Mouse (Mus musculus) megakaryocyte, embryonic 14.5 days (primary cell): ENCODE measurements around the gene Ovol3. TPM values are rescaled to one million over a fixed set of nuclear protein-coding genes. Genes with fewer than 3 reads are reported as not detected.

ENCODE experiments used
- H3K27me3 ChIP-seq: replicated peaks from 2 replicates; pipeline ENCODE3; 2012; ENCODE audit warnings: inconsistent platforms
- H3K36me3 ChIP-seq: replicated peaks from 2 replicates; pipeline ENCODE3; 2012; ENCODE audit warnings: low read length, inconsistent platforms, mixed read lengths
- H3K4me1 ChIP-seq: 2 replicates; pipeline ENCODE4 v1.6.1; 2012; ENCODE audit warnings: inconsistent platforms
- H3K4me3 ChIP-seq: replicated peaks from 2 replicates; pipeline ENCODE3; 2012; ENCODE audit warnings: moderate library complexity, mild to moderate bottlenecking, inconsistent platforms
- H3K9me3 ChIP-seq: 2 replicates; pipeline ENCODE4 v1.6.1; 2012; ENCODE audit warnings: inconsistent platforms
- FLI1 ChIP-seq: IDR thresholded peaks from 2 replicates; pipeline ENCODE4 v1.6.1; 2012; ENCODE audit warnings: low read length, inconsistent platforms, mixed read lengths
- GATA1 ChIP-seq: IDR thresholded peaks from 3 replicates; pipeline ENCODE4 v1.6.1; 2012; ENCODE audit warnings: mixed read lengths, low read length, inconsistent platforms, borderline replicate concordance
- polyA plus RNA-seq: library from polyadenylated mRNA; stranded (reverse); fragments of >175 nt; gene quantifications from 2 replicates; pipeline ENCODE4 v1.2.3, GENCODE M21; 2012; ENCODE audit warnings: low replicate concordance; ENCODE audit not compliant: insufficient read depth

The Ovol3 gene
- polyA plus RNA-seq, 1 experiment = not detected

DNA sequence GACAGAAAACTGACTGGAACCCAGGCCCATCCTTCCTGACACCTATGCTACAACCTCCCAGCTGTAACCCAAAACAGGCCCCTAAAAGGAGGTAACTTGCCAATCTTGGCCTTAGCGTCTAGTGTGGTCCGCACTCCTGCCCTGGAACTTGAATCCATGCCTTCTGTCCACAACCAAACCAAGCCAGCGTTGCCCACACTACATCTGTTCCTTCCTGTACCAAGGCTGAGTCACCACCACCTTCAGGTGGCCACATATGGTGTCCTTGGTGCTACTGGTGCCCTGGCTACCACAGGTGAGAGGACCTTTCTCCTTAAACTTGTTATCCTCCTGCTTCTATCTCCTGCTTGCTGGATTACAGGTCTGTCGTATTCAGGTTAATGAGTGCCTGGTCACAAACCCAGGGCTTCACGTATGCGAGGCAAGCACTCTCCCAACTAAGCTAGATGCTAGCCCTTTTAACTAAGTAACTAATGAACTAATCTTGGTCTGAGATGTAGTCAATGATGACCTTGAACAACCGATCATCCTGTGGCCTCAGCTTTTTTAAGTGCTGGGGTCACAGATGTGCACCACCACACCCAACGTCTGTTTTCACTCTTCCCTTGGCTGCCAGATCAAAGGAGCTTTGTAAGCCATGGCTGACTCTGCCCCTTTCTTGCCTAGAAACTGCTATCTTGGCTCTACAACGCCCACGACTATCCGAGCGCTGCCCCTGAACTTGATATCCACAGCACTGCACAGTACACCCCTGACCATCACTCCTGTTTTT is 47.0 kb downstream of the Ovol3 start:
- no peak for TF ChIP-seq GATA1
- no peak for TF ChIP-seq FLI1
- H3K4me1 ChIP-seq = peaks cover 48% of the 10 kb centered on the region

DNA sequence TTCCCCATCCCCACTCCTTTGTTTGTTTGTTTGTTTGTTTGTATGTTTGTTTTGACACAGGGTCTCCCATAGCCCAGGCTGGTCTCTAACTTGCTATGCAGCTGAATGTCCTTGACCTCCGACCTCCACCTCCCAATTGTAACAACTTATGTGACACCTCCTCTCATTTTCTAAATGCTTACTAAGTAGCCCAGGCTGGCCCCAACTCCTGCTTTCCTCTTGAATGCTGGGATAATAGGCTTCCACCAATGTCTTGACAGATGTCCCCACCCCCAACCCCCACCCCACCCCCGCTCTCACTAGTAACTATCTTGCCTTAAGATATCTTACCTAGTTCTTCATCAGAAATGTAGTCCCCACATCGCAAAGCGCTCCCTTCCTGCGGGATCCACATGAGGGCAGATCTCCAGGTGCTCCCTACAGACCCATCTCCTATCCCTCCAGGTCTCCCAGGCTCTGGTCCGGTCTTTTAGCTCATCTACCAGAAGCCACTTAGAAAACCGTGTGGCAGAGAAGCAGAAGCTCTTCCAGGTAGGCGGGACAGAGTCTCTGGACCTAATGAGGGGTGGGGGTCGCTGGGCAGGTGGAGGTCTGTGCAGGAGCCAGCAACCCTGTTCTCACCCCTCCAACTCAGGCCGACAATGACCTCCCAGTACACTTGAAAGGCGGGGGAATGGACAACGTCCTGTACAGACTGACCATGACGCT is 50.7 kb downstream of the Ovol3 start:
- H3K27me3 ChIP-seq = no peaks in the 10 kb centered on the region
- H3K9me3 ChIP-seq = no peaks in the 10 kb centered on the region
- peak overlapping the region; percentile 86 for H3K4me3 ChIP-seq
- peaks cover 38% of the 10 kb centered on the region for H3K4me1 ChIP-seq
- TF ChIP-seq FLI1 (no peak), GATA1 (no peak)
- H3K36me3 ChIP-seq = peaks cover 63% of the 10 kb centered on the region

More for the DNA sequence above, 47.0 kb downstream of the Ovol3 start:
- Histone ChIP-seq H3K9me3 (no peaks in the 10 kb centered on the region), H3K4me3 (peak overlapping the region; percentile 6), H3K27me3 (no peaks in the 10 kb centered on the region), H3K36me3 (peaks cover 90% of the 10 kb centered on the region)

DNA sequence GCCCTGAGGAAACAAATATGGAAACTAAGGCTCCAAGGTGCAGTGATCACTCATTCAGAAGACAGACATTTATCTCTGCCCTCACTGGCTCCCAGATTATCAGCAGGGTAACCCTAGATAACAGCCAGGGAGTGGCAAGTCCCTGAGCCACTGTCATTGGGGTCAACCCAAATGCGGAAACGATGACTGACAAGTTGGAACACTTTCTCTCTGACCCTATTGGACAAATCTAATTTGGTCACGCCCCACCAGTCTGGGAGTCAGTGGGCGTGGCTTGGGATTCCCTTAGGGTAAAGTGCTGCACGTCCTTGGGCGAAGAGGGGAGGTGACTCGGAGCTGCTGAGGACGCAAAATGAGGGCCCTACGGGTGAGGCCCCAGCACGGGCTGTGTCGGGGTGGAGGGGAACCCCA is 51.6 kb downstream of the Ovol3 start, which contains the start of gene Cox7a1:
Gene Cox7a1, plus strand, starts transcription at position 266 of the 411 bp plus-strand sequence.
- H3K27me3 ChIP-seq = no peaks in the 10 kb centered on the region
- peak within 1 kb of the TSS; percentile 86 for H3K4me3 ChIP-seq
- peaks cover 56% of the 10 kb centered on the region for H3K36me3 ChIP-seq
- TF ChIP-seq FLI1 = no peak
- TF ChIP-seq GATA1 = peak; percentile 13; the same call in 1 of the 3 replicates
- no peaks in the 10 kb centered on the region for H3K9me3 ChIP-seq
- peaks cover 38% of the 10 kb centered on the region for H3K4me1 ChIP-seq

Other genes with a start within 250 kb of the Ovol3 start
- gene Zfp14, start 184.3 kb downstream of the Ovol3 start, polyA plus RNA-seq = not detected in 2 replicates
- gene Zfp82, start 162.8 kb downstream of the Ovol3 start, polyA plus RNA-seq = 0.21 TPM in 1 of 2 replicates, not detected in the other
- gene Gm26920, start 145.3 kb downstream of the Ovol3 start, polyA plus RNA-seq = not detected in 2 replicates
- 0.37 TPM in 1 of 2 replicates, not detected in the other for gene Zfp566, start 145.2 kb downstream of the Ovol3 start, polyA plus RNA-seq
- gene Zfp260, start 140.9 kb downstream of the Ovol3 start, polyA plus RNA-seq = 0.26 TPM in 1 of 2 replicates, not detected in the other
- gene Zfp382, start 113.8 kb downstream of the Ovol3 start, polyA plus RNA-seq = not detected in 2 replicates
- gene Zfp146, start 66.0 kb downstream of the Ovol3 start, polyA plus RNA-seq = 2.6 TPM in 1 of 2 replicates, not detected in the other
- gene Cox7a1, start 51.6 kb downstream of the Ovol3 start, polyA plus RNA-seq = 2.4 TPM in 1 of 2 replicates, not detected in the other
- 122 and 208 TPM in 2 replicates for gene Capns1, start 36.9 kb downstream of the Ovol3 start, polyA plus RNA-seq
- gene Polr2i, start 3.8 kb downstream of the Ovol3 start, polyA plus RNA-seq = 13.7 and 67.3 TPM in 2 replicates
- 21.7 and 73.2 TPM in 2 replicates for gene Tbcb, start 3.5 kb downstream of the Ovol3 start, polyA plus RNA-seq
- not detected in 2 replicates for gene Thap8, start 44.4 kb upstream of the Ovol3 start, polyA plus RNA-seq
- 35.7 and 93.0 TPM in 2 replicates for gene Wdr62, start 44.7 kb upstream of the Ovol3 start, polyA plus RNA-seq
- gene Clip3, start 56.0 kb upstream of the Ovol3 start, polyA plus RNA-seq = 0.34 TPM in 1 of 2 replicates, not detected in the other
- 78.7 and 108 TPM in 2 replicates for gene Alkbh6, start 73.0 kb upstream of the Ovol3 start, polyA plus RNA-seq
- gene Syne4, start 79.1 kb upstream of the Ovol3 start, polyA plus RNA-seq = 2.6 TPM in 1 of 2 replicates, not detected in the other
- 0.25 TPM in 1 of 2 replicates, not detected in the other for gene E130208F15Rik, start 86.0 kb upstream of the Ovol3 start, polyA plus RNA-seq
- 9.8 and 13.7 TPM in 2 replicates for gene Sdhaf1, start 88.2 kb upstream of the Ovol3 start, polyA plus RNA-seq
- gene Lrfn3, start 127.0 kb upstream of the Ovol3 start, polyA plus RNA-seq = not detected in 2 replicates
- 20.9 and 273 TPM in 2 replicates for gene Tyrobp, start 178.0 kb upstream of the Ovol3 start, polyA plus RNA-seq
- 11.1 and 14.2 TPM in 2 replicates for gene Hcst, start 184.1 kb upstream of the Ovol3 start, polyA plus RNA-seq
- gene Nfkbid, start 186.0 kb upstream of the Ovol3 start, polyA plus RNA-seq = 8.3 and 10.0 TPM in 2 replicates
- gene Aplp1, start 209.8 kb upstream of the Ovol3 start, polyA plus RNA-seq = 2.1 and 5.5 TPM in 2 replicates
- gene Kirrel2, start 222.0 kb upstream of the Ovol3 start, polyA plus RNA-seq = not detected in 2 replicates
- gene Nphs1, start 222.6 kb upstream of the Ovol3 start, polyA plus RNA-seq = not detected in 2 replicates